Mouse (Mus musculus) limb, embryonic 14.5 days (tissue): ENCODE measurements at regions not wholly inside any gene's neighbourhood (a gene's known extent, or its start where the extent isn't known, plus 50 kb on each side); places are given as distances from the start of the nearest gene placed in this dataset.

Experiments
- ATAC-seq: fragments of 200-750 bp; cut with Nextera tagmentation; 2 replicates; pipeline ENCODE4 v1.8.0; 2017; ENCODE audit warnings: low read depth, moderate number of reproducible peaks, moderate TSS enrichment; ENCODE audit not compliant: low FRiP score
- DNase-seq: peaks from one replicate; pipeline ENCODE4 v3.0.0-alpha.2; 2015; ENCODE audit warnings: low spot score
- H3K27ac ChIP-seq: fragments of 300-500 bp; sonication (generic); replicated peaks from 2 replicates; pipeline ENCODE4 v1.5.1; 2014; ENCODE audit warnings: low read depth, mild to moderate bottlenecking, low read length, moderate library complexity, mixed read lengths
- H3K27me3 ChIP-seq: fragments of 300-500 bp; sonication (generic); 2 replicates; pipeline ENCODE4 v1.6.1; 2014; ENCODE audit warnings: low read length, mixed read lengths; ENCODE audit not compliant: control insufficient read depth, insufficient read depth
- H3K36me3 ChIP-seq: fragments of 300-500 bp; sonication (generic); 2 replicates; pipeline ENCODE4 v1.6.1; 2014; ENCODE audit warnings: mild to moderate bottlenecking, low read length, moderate library complexity, mixed read lengths; ENCODE audit not compliant: control insufficient read depth, insufficient read depth
- H3K4me1 ChIP-seq: fragments of 300-500 bp; sonication (generic); 2 replicates; pipeline ENCODE4 v1.6.1; 2014; ENCODE audit warnings: antibody characterized with exemption, low read length, mixed read lengths; ENCODE audit not compliant: control insufficient read depth, insufficient read depth
- H3K4me2 ChIP-seq: fragments of 300-500 bp; sonication (generic); replicated peaks from 2 replicates; pipeline ENCODE4 v1.6.1; 2014; ENCODE audit warnings: low read depth, mild to moderate bottlenecking, low read length, moderate library complexity; ENCODE audit not compliant: severe bottlenecking
- H3K4me3 ChIP-seq: fragments of 300-500 bp; sonication (generic); replicated peaks from 2 replicates; pipeline ENCODE4 v1.5.1; 2014; ENCODE audit warnings: low read length
- H3K9ac ChIP-seq: fragments of 300-500 bp; sonication (generic); 2 replicates; pipeline ENCODE4 v1.6.1; 2014; ENCODE audit warnings: mild to moderate bottlenecking, low read depth, low read length, moderate library complexity; ENCODE audit not compliant: severe bottlenecking
- H3K9me3 ChIP-seq: fragments of 300-500 bp; sonication (generic); 2 replicates; pipeline ENCODE4 v1.6.1; 2016; ENCODE audit warnings: low read length; ENCODE audit not compliant: control insufficient read depth
- POLR2A ChIP-seq: fragments of 200-500 bp; IDR thresholded peaks from 2 replicates; pipeline ENCODE4 v1.8.0; 2012; ENCODE audit warnings: inconsistent platforms, mild to moderate bottlenecking, moderate library complexity, borderline replicate concordance; ENCODE audit not compliant: insufficient read depth, insufficient read length; ENCODE audit errors: extremely low read depth
- WGBS: fragments of 180-500 bp; shearing (Covaris S2); extraction: QIAGEN DNeasy Blood & Tissue Kit; methylation state at CpG from one replicate; pipeline ENCODE4 v1.1.7; 2014; 5-methylcytosine and 5-hydroxymethylcytosine counted together

GRCm38 (mm10) chr15:10767535-10767934, 53.1 kb upstream of the Rai14 start:
- Histone ChIP-seq H3K36me3 (no peaks in the 10 kb centered on the region), H3K9ac (no peak overlapping the region), H3K4me2 (no peak overlapping the region), H3K27ac (no peak overlapping the region), H3K9me3 (no peaks in the 10 kb centered on the region), H3K4me1 (peaks cover 5% of the 10 kb centered on the region; the same call in 1 of the 2 replicates), H3K4me3 (no peak overlapping the region), H3K27me3 (no peaks in the 10 kb centered on the region)
- ATAC-seq (no peak), DNase-seq (no peak)
- TF ChIP-seq POLR2A, result no peak
- 79% methylated on average over 6 of the region's 6 CpGs for WGBS

- WGBS, result 24% methylated on average over 5 of the region's 5 CpGs
- Histone ChIP-seq H3K36me3 (no peaks in the 10 kb centered on the region), H3K4me1 (no peaks in the 10 kb centered on the region), H3K4me2 (no peak overlapping the region), H3K27ac (no peak overlapping the region), H3K27me3 (no peaks in the 10 kb centered on the region), H3K9me3 (no peaks in the 10 kb centered on the region), H3K9ac (no peak overlapping the region), H3K4me3 (no peak overlapping the region)
- DNase-seq (no peak), ATAC-seq (no peak)
- no peak for TF ChIP-seq POLR2A
Observed at GRCm38 (mm10) chr15:10770410-10771310, 56.2 kb upstream of the Rai14 start.

- TF ChIP-seq POLR2A, result no peak
- 25% methylated on average over 4 of the region's 4 CpGs for WGBS
- Histone ChIP-seq H3K36me3 (no peaks in the 10 kb centered on the region), H3K4me1 (no peaks in the 10 kb centered on the region), H3K9me3 (no peaks in the 10 kb centered on the region), H3K4me2 (no peak overlapping the region), H3K27ac (no peak overlapping the region), H3K9ac (no peak overlapping the region), H3K4me3 (no peak overlapping the region), H3K27me3 (no peaks in the 10 kb centered on the region)
- ATAC-seq (no peak), DNase-seq (no peak)
Observed at GRCm38 (mm10) chr15:10771311-10771690, 56.9 kb upstream of the Rai14 start.

- DNase-seq, result no peak
- no peaks in the 10 kb centered on the region for H3K36me3 ChIP-seq
- no peak overlapping the region for H3K4me3 ChIP-seq
- no peak overlapping the region for H3K4me2 ChIP-seq
- H3K27me3 ChIP-seq, result no peaks in the 10 kb centered on the region
- WGBS, result 77% methylated on average over 13 of the region's 13 CpGs
- no peak for TF ChIP-seq POLR2A
- no peak overlapping the region for H3K27ac ChIP-seq
- no peak overlapping the region for H3K9ac ChIP-seq
- no peaks in the 10 kb centered on the region for H3K9me3 ChIP-seq
- H3K4me1 ChIP-seq, result no peaks in the 10 kb centered on the region
- no peak for ATAC-seq
Observed at GRCm38 (mm10) chr15:10779941-10780620, 65.7 kb upstream of the Rai14 start.

GRCm38 (mm10) chr15:10789371-10789770, 74.9 kb upstream of the Rai14 start:
- Histone ChIP-seq H3K27me3 (no peaks in the 10 kb centered on the region), H3K4me1 (0 out of 2 replicates have a peak, but pooled peaks cover 4% of the 10 kb centered on the region), H3K27ac (no peak overlapping the region), H3K4me2 (no peak overlapping the region), H3K4me3 (no peak overlapping the region), H3K9me3 (no peaks in the 10 kb centered on the region), H3K36me3 (no peaks in the 10 kb centered on the region), H3K9ac (no peak overlapping the region)
- ATAC-seq (no peak), DNase-seq (no peak)
- no peak for TF ChIP-seq POLR2A
- WGBS, result 57% methylated on average over 6 of the region's 6 CpGs
